Mouse (Mus musculus): Measurements from ENCODE around the gene Cdc34b.

DNA sequence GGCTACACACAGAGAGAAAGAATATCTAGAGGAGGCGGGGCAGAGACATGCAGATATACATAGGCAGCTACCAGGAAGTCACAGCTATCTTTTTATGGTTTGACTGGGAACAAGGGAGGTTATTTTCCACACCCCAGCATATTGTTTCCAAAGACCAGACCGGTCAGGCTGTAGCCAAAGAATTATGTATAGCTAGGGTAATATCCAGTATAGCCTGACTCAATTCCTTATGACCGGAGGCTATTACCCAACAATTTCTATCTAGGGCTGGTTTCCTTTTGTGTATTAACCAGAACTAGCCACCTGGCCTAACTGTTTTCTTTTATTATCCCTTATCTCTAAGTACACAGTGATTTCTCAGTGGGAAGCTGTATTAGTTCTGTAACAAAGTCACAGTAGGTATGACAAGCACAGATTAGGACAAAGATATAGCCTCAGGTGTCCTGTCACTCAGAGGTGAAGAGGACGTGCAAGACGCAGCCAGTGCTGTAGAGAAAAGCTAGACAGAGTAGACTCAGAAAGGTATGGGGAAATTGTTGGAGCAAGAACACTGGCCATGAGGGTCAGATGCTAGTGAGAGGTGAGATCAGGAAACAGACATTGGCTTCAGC, 33.4 kb downstream of the Cdc34b start:
- TF ChIP-seq CTCF (IDR thresholded peaks at IDR 0.05; ENCODE audit: low read depth) (no peak), EP300 (optimal IDR thresholded peaks at IDR 0.05) (no peak)

Data from stomach, postnatal 0 days (tissue).